Mouse (Mus musculus) MEL-GATA-1-ER (cell line): ENCODE results near the gene Rfx8.

Source experiments
- DNase-seq: peaks from one replicate; pipeline ENCODE4 v3.0.0-alpha.2; 2012; ENCODE audit warnings: low read depth; ENCODE audit errors: extremely low read depth

Rfx8 gene

DNA sequence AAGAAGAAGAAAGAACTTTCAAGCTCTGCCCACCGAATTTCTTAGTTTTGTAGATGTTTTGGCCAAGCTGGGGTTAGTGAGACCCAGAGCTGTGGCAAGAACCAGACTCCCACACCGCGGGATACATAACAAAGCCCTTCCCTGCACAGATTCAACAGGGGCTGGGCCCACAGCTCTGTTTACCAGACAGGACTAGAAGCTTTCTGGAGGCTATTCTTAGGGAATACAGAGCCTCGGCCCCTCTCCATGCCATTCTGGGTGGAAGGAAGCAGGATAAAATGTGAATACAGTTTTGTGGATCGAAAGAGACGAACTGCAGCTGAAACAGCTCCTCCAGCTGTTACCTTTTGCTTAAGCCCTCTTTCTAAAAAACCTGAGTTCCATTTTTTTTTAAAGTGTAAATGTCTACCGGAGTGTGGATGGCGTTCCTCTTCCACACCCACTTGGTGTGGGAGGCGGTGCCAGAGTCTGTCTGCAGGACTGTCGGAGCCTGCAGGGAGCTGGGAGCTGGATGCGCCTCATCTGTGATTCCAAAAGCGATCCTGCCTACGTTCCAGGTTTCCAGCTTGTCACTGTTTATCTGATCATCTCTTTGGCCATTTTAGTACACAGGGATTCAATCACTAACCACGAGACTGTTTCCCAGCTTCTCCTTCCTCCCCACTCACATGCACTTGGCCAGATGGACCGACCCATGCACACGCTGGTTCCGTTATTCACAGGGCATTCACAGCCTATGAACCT lies 70.9 kb downstream of the Rfx8 start:
- DNase-seq = no peak

DNA sequence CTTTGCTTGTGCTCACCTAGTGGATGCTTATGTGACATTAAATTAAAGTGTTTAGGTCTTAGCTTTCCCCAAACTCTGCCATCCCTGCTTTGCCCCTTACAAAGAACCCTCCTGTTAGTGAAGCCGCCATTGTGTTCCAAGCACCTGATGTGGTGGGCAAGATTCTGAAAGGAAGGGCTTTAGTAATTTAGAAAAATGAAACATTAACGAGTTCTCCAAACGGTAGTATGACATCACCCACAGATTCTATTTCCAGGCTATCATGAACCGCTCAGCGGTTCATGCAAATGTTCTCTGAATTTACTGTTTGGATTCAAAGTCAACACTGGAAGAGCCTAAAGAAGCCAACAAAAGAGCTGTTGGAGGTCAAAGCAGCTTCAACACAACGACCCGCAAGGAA lies 72.2 kb downstream of the Rfx8 start:
- no peak for DNase-seq

DNA sequence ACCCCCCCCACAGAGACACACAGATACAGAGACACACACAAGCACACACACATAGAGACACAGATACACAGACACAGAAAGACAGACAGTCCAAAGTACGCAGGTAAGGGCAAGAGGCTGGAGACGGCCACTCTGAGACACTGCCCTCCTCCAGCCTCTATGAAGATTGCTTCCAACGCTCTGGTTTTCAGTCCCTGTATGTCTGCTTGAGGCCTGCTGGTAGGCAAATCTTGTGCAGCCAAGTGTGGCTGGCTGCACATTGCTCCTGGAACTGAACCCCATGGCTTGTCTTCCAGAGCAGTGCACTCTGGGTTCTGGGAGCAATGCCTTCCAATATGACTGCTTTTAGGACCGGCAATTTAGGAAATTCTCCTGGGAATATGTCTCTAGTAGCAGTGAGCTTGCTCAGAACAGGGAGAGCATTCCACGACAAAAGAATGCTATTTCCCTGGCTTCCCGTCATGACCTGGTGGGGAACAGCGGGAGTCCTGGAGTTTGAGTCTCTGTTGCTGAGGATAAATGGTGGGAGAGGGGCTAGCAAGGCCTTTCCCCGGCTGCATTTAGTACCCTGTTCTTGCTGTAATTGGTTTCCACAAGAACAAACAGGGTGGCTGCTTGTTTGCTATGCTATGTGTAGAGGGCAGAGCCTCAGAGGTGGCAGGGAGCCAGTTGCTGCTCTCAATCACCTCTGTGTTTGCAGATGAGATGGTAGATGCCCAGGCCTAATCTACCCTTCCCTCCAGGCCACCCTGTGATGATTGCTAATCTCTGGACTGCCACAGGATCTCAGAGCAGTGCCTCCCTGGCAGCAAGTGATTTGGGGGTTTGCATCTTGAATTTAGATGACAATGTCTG lies 74.7 kb downstream of the Rfx8 start:
- DNase-seq = no peak

DNA sequence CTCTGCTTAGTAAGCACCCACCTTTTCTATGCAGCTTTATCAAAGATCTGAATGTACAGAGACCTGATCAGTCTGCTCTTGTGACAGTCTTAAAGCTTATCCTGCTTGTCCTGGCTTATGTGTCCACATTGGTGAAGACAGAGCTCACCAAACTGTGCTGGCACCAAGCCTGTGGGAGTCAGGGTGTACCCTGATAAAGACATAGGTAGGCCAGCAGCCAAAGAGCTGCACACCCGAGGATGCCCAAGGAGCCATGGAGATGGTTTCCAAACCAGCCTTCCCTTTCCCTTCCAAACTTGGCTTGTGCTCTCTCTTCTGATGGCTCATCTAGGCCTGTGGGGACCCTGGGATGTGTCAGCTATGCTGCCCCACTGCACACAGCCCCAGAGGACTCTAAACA lies 76.5 kb downstream of the Rfx8 start:
- DNase-seq = no peak

DNA sequence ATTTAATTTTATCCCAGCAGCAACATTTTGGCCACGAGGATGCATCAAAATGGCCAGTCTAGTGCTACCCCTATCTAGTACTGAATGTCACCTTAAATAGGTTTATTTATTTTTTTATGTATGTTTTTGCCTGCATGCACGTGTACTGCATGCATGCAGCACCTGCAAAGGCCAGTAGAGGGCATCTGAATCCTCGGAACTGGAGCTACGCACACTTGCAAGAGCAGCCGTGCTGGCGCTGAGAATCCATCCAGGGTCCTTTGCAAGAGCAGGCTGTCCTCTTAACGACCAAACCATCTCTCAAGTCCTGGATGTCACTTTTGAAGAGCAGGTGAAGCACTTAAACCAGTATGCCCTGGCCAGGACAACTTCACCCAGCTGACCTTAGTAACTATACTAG lies 79.1 kb downstream of the Rfx8 start:
- no peak for DNase-seq

DNA sequence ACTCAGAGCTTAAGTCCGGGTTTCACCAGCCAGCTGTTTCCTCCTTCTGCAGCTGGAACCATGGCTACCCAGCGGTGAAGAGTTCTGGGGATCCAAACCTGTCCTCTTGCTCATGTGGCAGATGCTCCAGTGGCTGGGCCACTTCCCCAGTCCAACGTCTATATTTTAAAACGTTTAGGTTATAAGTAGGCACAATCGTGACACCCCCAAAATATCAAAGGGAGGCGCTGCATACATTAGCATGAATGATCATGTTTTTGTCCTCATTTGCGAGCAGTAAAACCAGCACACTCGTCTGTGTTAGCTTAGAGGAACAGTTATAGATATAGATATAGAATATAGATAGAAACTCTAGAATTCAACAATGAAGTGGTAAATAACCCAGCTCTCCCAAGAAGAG lies 83.7 kb downstream of the Rfx8 start:
- no peak for DNase-seq

DNA sequence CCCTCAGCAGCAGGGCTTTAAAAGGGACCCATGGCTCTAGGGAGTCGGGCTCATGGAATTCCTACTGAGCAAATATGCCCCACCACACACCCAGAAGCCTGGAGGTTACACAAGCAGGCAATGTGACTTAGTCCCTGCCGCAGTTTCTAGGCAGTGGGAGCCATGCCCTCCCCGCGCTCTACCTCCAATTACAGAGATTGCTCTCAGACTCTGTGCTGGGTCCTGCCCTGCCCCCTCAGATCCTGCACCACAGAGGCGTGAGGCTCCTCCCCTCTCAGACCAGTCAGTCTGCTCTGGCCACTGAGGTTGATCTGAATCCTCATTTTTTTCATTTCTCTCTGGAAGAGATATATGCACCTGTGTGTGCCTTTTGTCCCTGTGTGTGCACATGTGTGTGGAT lies 84.1 kb downstream of the Rfx8 start:
- DNase-seq = no peak

DNA sequence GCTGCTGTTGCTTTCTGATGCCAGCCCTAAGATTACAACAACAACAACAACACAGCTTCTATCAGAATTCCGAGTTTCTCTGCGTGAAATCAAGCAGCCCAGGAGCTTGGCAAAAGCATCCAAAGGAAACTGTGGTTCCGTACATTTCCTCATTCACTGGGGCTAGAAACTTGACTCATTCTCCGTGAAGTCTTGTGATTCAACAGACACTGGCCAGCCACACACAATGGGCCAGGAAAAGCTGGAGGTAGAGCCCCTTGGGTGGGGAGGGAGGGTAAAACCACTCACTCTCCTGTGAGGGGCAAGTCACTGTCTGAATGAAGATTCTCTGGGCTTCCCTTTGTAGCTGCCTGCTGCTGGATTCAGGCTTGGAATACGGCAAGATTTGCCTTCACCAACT lies 84.6 kb downstream of the Rfx8 start:
- DNase-seq = no peak

DNA sequence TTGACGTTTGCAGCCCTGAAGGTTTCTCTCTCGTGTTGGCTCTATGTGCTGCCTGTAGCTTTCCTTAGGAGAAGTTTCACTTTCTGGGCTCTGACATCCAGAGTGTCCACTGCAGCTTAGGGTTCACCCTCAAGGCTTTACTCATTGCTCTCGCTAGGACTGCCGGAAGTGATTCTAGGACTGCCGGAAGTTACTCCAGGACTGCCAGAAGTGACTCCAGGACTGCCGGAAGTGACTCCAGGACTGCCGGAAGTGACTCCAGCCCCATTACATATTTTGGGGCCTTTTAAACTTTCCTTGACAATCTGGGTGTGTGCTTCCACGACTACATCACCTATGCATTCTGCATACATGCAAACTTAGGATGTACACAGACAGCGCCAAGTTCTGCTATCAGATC lies 92.2 kb downstream of the Rfx8 start:
- no peak for DNase-seq

DNA sequence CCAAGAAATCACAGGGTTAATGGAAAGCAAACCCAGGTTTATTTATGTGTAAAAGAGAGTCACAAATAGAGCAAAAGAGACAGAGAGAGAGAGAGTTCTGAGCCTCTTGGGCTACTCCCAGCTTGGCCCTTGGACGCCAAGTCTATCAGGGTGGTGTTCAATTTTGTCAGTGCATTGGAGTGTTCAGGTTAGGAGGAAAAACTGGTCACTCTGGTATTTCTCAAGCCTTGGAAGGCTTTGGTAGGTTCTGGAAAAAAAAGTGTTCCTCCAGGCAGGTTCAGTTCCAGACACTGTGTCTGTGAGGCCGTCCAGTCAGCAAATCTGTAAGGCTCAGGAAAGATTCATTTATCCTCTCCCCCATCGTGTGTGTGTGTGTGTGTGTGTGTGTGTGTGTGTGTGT lies 95.3 kb downstream of the Rfx8 start:
- no peak for DNase-seq

DNA sequence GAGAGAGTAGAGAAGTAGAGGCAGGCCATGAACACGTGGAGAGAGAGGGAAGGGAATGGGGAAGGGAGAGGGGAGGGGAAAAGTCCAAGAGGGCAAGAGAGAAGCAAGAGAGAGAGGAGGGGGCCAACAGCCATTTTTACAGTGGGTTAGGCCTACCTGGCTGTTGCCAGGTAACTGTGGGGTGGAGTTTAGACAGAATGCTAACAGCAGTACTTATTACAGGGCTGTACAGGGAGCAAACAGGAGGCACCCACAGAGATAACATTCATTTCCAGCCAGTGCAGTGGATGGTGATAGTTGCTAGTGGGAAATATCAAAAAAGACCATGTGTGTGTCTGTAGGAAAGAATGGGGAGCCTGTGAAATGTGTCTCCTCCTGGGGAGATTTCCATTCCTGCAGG lies 97.1 kb downstream of the Rfx8 start:
- DNase-seq = no peak

DNA sequence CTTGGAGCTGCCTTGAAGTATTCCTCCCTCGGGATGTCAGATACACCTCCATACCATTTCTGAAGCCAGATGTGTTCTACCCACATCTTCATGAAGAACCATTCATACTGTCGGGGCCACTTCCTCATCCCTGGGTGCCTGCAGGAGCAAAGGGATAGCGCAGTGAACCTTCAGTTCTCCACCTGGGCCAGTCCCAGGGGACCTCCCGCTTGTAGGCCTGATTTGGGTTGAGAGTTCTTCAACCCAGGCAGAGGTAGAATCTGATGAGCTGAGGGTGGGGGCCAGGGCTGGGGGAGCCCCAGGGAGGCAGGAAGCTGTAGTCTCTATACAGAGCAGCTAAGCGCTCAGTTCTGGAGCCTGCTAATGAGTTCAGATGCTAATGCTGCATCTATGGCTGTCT lies 97.7 kb downstream of the Rfx8 start:
- no peak for DNase-seq

DNA sequence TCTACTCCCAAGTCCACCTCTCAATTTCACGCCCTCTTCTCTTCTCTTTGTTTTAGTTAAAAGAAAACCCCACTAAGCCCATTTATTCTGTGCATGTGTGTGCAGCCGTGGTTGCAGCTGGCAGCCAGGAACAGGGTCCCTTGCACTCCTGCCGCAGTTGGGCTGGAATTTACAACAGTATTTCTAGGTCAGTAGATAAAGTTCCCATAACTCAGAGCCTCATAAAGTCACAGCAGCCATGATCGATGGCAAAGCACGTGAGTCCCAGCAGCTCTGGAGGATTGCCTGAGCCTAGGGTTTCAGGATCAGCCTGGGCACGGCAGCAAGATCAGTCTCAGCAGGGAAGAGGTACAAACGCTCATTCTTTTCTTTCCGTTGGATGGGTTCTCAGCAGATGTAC lies 102.3 kb downstream of the Rfx8 start:
- DNase-seq = no peak

DNA sequence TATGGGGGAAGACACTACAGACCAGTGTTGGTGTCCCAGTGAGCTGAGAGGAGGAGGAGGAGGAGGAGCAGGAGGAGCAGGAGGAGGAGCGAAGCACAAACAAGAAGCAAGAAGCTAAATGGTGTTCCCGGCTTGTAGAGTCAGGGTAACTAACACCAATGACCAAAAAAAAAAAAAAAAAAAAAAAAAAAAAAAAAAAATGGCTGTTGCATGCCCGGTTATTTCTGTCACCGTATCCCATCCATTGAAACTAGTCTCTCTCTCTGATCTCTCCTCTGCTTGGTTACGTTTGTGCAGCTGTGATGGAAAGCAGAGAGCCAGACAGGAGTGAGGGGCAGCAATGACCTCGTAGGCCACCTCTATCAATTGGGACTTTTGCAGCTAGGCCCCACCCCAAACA lies 105.3 kb downstream of the Rfx8 start:
- DNase-seq = no peak
